Mouse (Mus musculus): Measurements from ENCODE around the gene Dglucy. TPM values are rescaled to one million over a fixed set of nuclear protein-coding genes. Genes with fewer than 3 reads are reported as not detected.

Dglucy gene
- polyA plus RNA-seq, 1 experiment = 7.4 TPM

GRCm38 (mm10) chr12:100903761-100904160 is 124.9 kb downstream of the Dglucy start:
- no peak overlapping the region for H3K27ac ChIP-seq (ENCODE audit: insufficient read depth, low read length)
- peak; percentile 53 to 77 for DNase-seq
- peaks cover 10% of the 10 kb centered on the region for H3K4me1 ChIP-seq (ENCODE audit: control insufficient read depth, insufficient read depth, low read length)
- no peaks in the 10 kb centered on the region for H3K27me3 ChIP-seq (ENCODE audit: control insufficient read depth, insufficient read depth, low read length)
- WGBS = 62% methylated on average over 9 of the region's 9 CpGs
- H3K4me3 ChIP-seq (replicated peaks; ENCODE audit: insufficient read depth, low read depth, low read length) = no peak overlapping the region
- TF ChIP-seq CTCF (IDR thresholded peaks at IDR 0.05; ENCODE audit: borderline replicate concordance, insufficient read depth, low read depth, low read length) = no peak
- TF ChIP-seq POLR2A (IDR thresholded peaks at IDR 0.05; ENCODE audit: borderline replicate concordance, insufficient read depth, low read length) = no peak

GRCm38 (mm10) chr12:100906861-100907260 is 128.0 kb downstream of the Dglucy start:
- Histone ChIP-seq H3K4me1 (ENCODE audit: control insufficient read depth, insufficient read depth, low read length) (peaks cover 33% of the 10 kb centered on the region), H3K4me3 (replicated peaks; ENCODE audit: insufficient read depth, low read depth, low read length) (no peak overlapping the region), H3K27me3 (ENCODE audit: control insufficient read depth, insufficient read depth, low read length) (no peaks in the 10 kb centered on the region), H3K27ac (ENCODE audit: insufficient read depth, low read length) (no peak overlapping the region)
- no peak for DNase-seq
- 93% methylated on average over 5 of the region's 5 CpGs for WGBS
- TF ChIP-seq POLR2A (IDR thresholded peaks at IDR 0.05; ENCODE audit: borderline replicate concordance, insufficient read depth, low read length) (no peak), CTCF (IDR thresholded peaks at IDR 0.05; ENCODE audit: borderline replicate concordance, insufficient read depth, low read depth, low read length) (no peak)

GRCm38 (mm10) chr12:100907598-100908297 is 128.9 kb downstream of the Dglucy start, which contains the start of gene Gpr68:
TSS of gene Gpr68 (minus strand) at chr12:100908198.
- Histone ChIP-seq H3K27me3 (ENCODE audit: control insufficient read depth, insufficient read depth, low read length) (no peaks in the 10 kb centered on the region), H3K4me1 (ENCODE audit: control insufficient read depth, insufficient read depth, low read length) (peaks cover 33% of the 10 kb centered on the region), H3K27ac (ENCODE audit: insufficient read depth, low read length) (peak within 1 kb of the TSS; percentile 63), H3K4me3 (replicated peaks; ENCODE audit: insufficient read depth, low read depth, low read length) (peak within 1 kb of the TSS; percentile 72)
- TF ChIP-seq POLR2A (IDR thresholded peaks at IDR 0.05; ENCODE audit: borderline replicate concordance, insufficient read depth, low read length) (0 out of 2 replicates have a peak, but pooled peaks have one; percentile 22), CTCF (IDR thresholded peaks at IDR 0.05; ENCODE audit: borderline replicate concordance, insufficient read depth, low read depth, low read length) (no peak)
- 6% methylated on average over 39 of the region's 39 CpGs for WGBS
- DNase-seq = peak; percentile 70 to 74

- WGBS = 40% methylated on average over 10 of the region's 10 CpGs
- peak in 1 of 2 experiments; percentile 48 for DNase-seq
- no peak for TF ChIP-seq POLR2A (IDR thresholded peaks at IDR 0.05; ENCODE audit: borderline replicate concordance, insufficient read depth, low read length)
- no peak for TF ChIP-seq CTCF (IDR thresholded peaks at IDR 0.05; ENCODE audit: borderline replicate concordance, insufficient read depth, low read depth, low read length)
- Histone ChIP-seq H3K4me3 (replicated peaks; ENCODE audit: insufficient read depth, low read depth, low read length) (peak overlapping the region; percentile 72), H3K27me3 (ENCODE audit: control insufficient read depth, insufficient read depth, low read length) (no peaks in the 10 kb centered on the region), H3K4me1 (ENCODE audit: control insufficient read depth, insufficient read depth, low read length) (peaks cover 33% of the 10 kb centered on the region), H3K27ac (ENCODE audit: insufficient read depth, low read length) (no peak overlapping the region)
Measured at GRCm38 (mm10) chr12:100908298-100909034, 129.6 kb downstream of the Dglucy start.

GRCm38 (mm10) chr12:100909765-100910164 is 130.9 kb downstream of the Dglucy start:
- Histone ChIP-seq H3K4me1 (ENCODE audit: control insufficient read depth, insufficient read depth, low read length) (peaks cover 33% of the 10 kb centered on the region), H3K27ac (ENCODE audit: insufficient read depth, low read length) (peak overlapping the region; percentile 6; the same call in 1 of the 2 replicates), H3K27me3 (ENCODE audit: control insufficient read depth, insufficient read depth, low read length) (no peaks in the 10 kb centered on the region), H3K4me3 (replicated peaks; ENCODE audit: insufficient read depth, low read depth, low read length) (no peak overlapping the region)
- TF ChIP-seq POLR2A (IDR thresholded peaks at IDR 0.05; ENCODE audit: borderline replicate concordance, insufficient read depth, low read length) (no peak), CTCF (IDR thresholded peaks at IDR 0.05; ENCODE audit: borderline replicate concordance, insufficient read depth, low read depth, low read length) (no peak)
- 31% methylated on average over 6 of the region's 6 CpGs for WGBS
- peak; percentile 61 to 74 for DNase-seq

GRCm38 (mm10) chr12:100910731-100911130 is 131.9 kb downstream of the Dglucy start:
- H3K27me3 ChIP-seq (ENCODE audit: control insufficient read depth, insufficient read depth, low read length) = no peaks in the 10 kb centered on the region
- DNase-seq = peak; percentile 80 to 87
- TF ChIP-seq CTCF (IDR thresholded peaks at IDR 0.05; ENCODE audit: borderline replicate concordance, insufficient read depth, low read depth, low read length) (no peak), POLR2A (IDR thresholded peaks at IDR 0.05; ENCODE audit: borderline replicate concordance, insufficient read depth, low read length) (no peak)
- no peak overlapping the region for H3K4me3 ChIP-seq (replicated peaks; ENCODE audit: insufficient read depth, low read depth, low read length)
- peaks cover 33% of the 10 kb centered on the region for H3K4me1 ChIP-seq (ENCODE audit: control insufficient read depth, insufficient read depth, low read length)
- WGBS = 19% methylated on average over 12 of the region's 12 CpGs
- peak overlapping the region; percentile 6 for H3K27ac ChIP-seq (ENCODE audit: insufficient read depth, low read length)

- no peak for TF ChIP-seq POLR2A (IDR thresholded peaks at IDR 0.05; ENCODE audit: borderline replicate concordance, insufficient read depth, low read length)
- TF ChIP-seq CTCF (IDR thresholded peaks at IDR 0.05; ENCODE audit: borderline replicate concordance, insufficient read depth, low read depth, low read length) = no peak
- H3K27ac ChIP-seq (ENCODE audit: insufficient read depth, low read length) = no peak overlapping the region
- H3K27me3 ChIP-seq (ENCODE audit: control insufficient read depth, insufficient read depth, low read length) = no peaks in the 10 kb centered on the region
- H3K4me1 ChIP-seq (ENCODE audit: control insufficient read depth, insufficient read depth, low read length) = peaks cover 14% of the 10 kb centered on the region
- DNase-seq = no peak
- WGBS = 90% methylated on average over 15 of the region's 15 CpGs
- no peak overlapping the region for H3K4me3 ChIP-seq (replicated peaks; ENCODE audit: insufficient read depth, low read depth, low read length)
Measured at GRCm38 (mm10) chr12:100924646-100925339, 145.9 kb downstream of the Dglucy start.

Data from cerebellum, adult 2 months (tissue).